Mouse (Mus musculus): ENCODE measurements around the gene Mis12. TPM values are rescaled to one million over a fixed set of nuclear protein-coding genes. Genes with fewer than 3 reads are reported as not detected.

The Mis12 gene
- polyA plus RNA-seq, 1 experiment from 2014 or later, result 17.9 TPM

DNA sequence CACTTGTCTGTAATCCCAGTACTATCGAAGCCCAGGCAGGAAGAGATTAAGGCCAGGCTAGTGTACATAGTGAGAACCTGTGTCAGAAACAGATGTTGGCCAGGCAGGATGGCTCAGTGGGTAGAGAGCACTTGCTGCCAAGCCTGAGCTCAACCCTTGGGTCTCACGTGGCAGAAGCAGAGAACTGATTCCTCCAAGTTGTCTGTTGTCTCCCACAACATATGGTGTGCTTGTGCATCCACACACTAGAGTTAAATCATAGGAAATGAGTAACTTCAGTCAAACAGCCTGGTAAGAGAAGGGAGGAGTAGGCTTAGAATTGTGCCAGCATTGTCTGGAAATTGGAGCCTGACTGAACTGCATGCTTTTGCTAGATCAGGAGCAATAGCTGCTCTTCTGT lies 44.2 kb upstream of the Mis12 start:
- TF ChIP-seq CTCF (IDR thresholded peaks at IDR 0.05; ENCODE audit: low read depth), result no peak
- peaks cover 50% of the 10 kb centered on the region for H3K36me3 ChIP-seq (ENCODE audit: insufficient read depth, low read length)
- H3K4me1 ChIP-seq (replicated peaks; ENCODE audit: insufficient read depth, low read length), result 0 out of 2 replicates have a peak, but pooled peaks cover 6% of the 10 kb centered on the region
- DNase-seq (ENCODE audit: low spot score) (no peak), ATAC-seq (replicated peaks; ENCODE audit: low FRiP score, low read depth) (no peak)
- no peaks in the 10 kb centered on the region for H3K27me3 ChIP-seq (ENCODE audit: insufficient read depth, low read length)
- H3K9me3 ChIP-seq (replicated peaks; ENCODE audit: low read length), result no peaks in the 10 kb centered on the region
- no peak overlapping the region for H3K4me3 ChIP-seq (replicated peaks; ENCODE audit: low read depth, low read length)
- no peak overlapping the region for H3K9ac ChIP-seq (ENCODE audit: low read depth, low read length)
- no peak overlapping the region for H3K4me2 ChIP-seq (ENCODE audit: low read length)
- 87% methylated on average over 2 of the region's 2 CpGs for WGBS
- H3K27ac ChIP-seq, result no peak overlapping the region

- Histone ChIP-seq H3K27me3 (ENCODE audit: insufficient read depth, low read length) (no peaks in the 10 kb centered on the region), H3K27ac (no peak overlapping the region), H3K9ac (ENCODE audit: low read depth, low read length) (no peak overlapping the region), H3K36me3 (ENCODE audit: insufficient read depth, low read length) (peaks cover 50% of the 10 kb centered on the region), H3K9me3 (replicated peaks; ENCODE audit: low read length) (no peaks in the 10 kb centered on the region), H3K4me1 (replicated peaks; ENCODE audit: insufficient read depth, low read length) (0 out of 2 replicates have a peak, but pooled peaks cover 7% of the 10 kb centered on the region), H3K4me3 (replicated peaks; ENCODE audit: low read depth, low read length) (no peak overlapping the region), H3K4me2 (ENCODE audit: low read length) (no peak overlapping the region)
- no peak for ATAC-seq (replicated peaks; ENCODE audit: low FRiP score, low read depth)
- no peak for TF ChIP-seq CTCF (IDR thresholded peaks at IDR 0.05; ENCODE audit: low read depth)
- DNase-seq (ENCODE audit: low spot score), result no peak
- WGBS, result 84% methylated on average over 6 of the region's 6 CpGs
Observed at GRCm38 (mm10) chr11:70977293-70977692, 42.1 kb upstream of the Mis12 start.

DNA sequence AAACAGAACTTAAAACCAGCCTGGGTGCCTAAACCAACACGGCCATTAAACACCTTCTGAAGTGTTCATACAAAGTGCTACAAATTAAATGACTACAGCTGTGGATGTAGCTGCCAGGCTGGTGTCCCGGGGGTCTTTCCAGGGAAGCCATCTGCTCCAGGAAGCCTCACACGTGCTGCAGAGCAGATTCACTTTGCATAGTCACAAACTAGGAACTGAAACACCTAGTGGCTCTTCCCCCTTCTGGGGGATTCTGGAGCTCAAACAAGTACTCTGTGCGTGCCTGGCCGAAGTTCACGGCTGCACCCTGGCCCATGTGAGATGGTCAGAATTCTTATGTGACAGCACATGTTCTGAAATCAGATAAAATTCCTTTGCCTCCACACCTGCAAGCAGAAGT lies 39.2 kb upstream of the Mis12 start:
- no peak for TF ChIP-seq CTCF (IDR thresholded peaks at IDR 0.05; ENCODE audit: low read depth)
- H3K4me1 ChIP-seq (replicated peaks; ENCODE audit: insufficient read depth, low read length), result 0 out of 2 replicates have a peak, but pooled peaks cover 7% of the 10 kb centered on the region
- no peak overlapping the region for H3K27ac ChIP-seq
- peaks cover 36% of the 10 kb centered on the region for H3K36me3 ChIP-seq (ENCODE audit: insufficient read depth, low read length)
- H3K4me3 ChIP-seq (replicated peaks; ENCODE audit: low read depth, low read length), result no peak overlapping the region
- no peaks in the 10 kb centered on the region for H3K27me3 ChIP-seq (ENCODE audit: insufficient read depth, low read length)
- WGBS, result 93% methylated on average over 6 of the region's 6 CpGs
- H3K4me2 ChIP-seq (ENCODE audit: low read length), result no peak overlapping the region
- DNase-seq (ENCODE audit: low spot score) (no peak), ATAC-seq (replicated peaks; ENCODE audit: low FRiP score, low read depth) (no peak)
- H3K9ac ChIP-seq (ENCODE audit: low read depth, low read length), result no peak overlapping the region
- H3K9me3 ChIP-seq (replicated peaks; ENCODE audit: low read length), result no peaks in the 10 kb centered on the region

DNA sequence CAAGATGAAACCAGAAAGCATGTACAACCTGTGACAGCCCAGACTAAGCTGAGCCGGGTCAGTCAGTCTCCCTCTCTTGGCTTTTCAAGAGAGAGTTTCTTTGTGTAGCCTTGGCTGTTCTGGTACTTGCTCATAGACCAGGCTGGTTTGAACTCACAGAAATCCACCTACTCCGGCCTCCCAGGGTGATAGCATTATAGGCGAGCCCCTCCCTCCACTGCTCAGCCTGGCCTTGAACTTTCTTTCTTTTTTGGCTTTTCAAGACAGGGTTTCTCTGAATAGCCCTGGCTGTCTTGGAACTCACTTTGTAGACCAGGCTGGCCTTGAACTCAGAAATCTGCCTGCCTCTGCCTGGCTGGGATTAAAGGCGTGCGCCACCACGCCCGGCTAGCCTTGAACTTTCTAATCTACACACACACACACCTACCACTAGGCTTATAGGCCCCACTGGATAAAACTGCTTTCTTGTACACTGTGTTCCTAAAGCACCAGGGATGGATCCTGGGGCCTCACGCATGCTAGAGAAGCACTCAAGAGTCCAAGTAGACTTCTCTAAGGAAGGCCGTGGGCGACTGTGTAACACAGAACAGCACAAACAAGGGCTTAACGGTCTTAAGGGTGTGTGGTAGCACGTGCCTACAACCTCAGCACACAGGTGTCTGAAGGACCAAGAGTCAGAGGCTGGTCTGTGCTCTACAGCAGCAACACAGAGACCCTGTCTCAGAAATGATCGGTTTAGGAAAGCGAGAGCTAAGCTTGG lies 38.5 kb upstream of the Mis12 start:
- peak overlapping the region; percentile 58 for H3K4me2 ChIP-seq (ENCODE audit: low read length)
- no peak overlapping the region for H3K27ac ChIP-seq
- no peaks in the 10 kb centered on the region for H3K9me3 ChIP-seq (replicated peaks; ENCODE audit: low read length)
- no peak for TF ChIP-seq CTCF (IDR thresholded peaks at IDR 0.05; ENCODE audit: low read depth)
- ATAC-seq (replicated peaks; ENCODE audit: low FRiP score, low read depth) (no peak), DNase-seq (ENCODE audit: low spot score) (no peak)
- WGBS, result 89% methylated on average over 14 of the region's 14 CpGs
- H3K4me3 ChIP-seq (replicated peaks; ENCODE audit: low read depth, low read length), result no peak overlapping the region
- no peaks in the 10 kb centered on the region for H3K27me3 ChIP-seq (ENCODE audit: insufficient read depth, low read length)
- H3K4me1 ChIP-seq (replicated peaks; ENCODE audit: insufficient read depth, low read length), result 0 out of 2 replicates have a peak, but pooled peaks cover 7% of the 10 kb centered on the region
- H3K9ac ChIP-seq (ENCODE audit: low read depth, low read length), result 0 out of 2 replicates have a peak overlapping the region, but pooled peaks have one; percentile 5
- H3K36me3 ChIP-seq (ENCODE audit: insufficient read depth, low read length), result peaks cover 40% of the 10 kb centered on the region

GRCm38 (mm10) chr11:70982030-70982429 lies 37.4 kb upstream of the Mis12 start:
- ATAC-seq (replicated peaks; ENCODE audit: low FRiP score, low read depth), result no peak
- WGBS, result 4% methylated on average over 12 of the region's 12 CpGs
- H3K36me3 ChIP-seq (ENCODE audit: insufficient read depth, low read length), result peaks cover 34% of the 10 kb centered on the region
- H3K27me3 ChIP-seq (ENCODE audit: insufficient read depth, low read length), result no peaks in the 10 kb centered on the region
- H3K9ac ChIP-seq (ENCODE audit: low read depth, low read length), result peak overlapping the region; percentile 86
- H3K4me3 ChIP-seq (replicated peaks; ENCODE audit: low read depth, low read length), result peak overlapping the region; percentile 98
- H3K4me2 ChIP-seq (ENCODE audit: low read length), result peak overlapping the region; percentile 58
- no peaks in the 10 kb centered on the region for H3K9me3 ChIP-seq (replicated peaks; ENCODE audit: low read length)
- peak; percentile 0 for DNase-seq (ENCODE audit: low spot score)
- 0 out of 2 replicates have a peak, but pooled peaks cover 7% of the 10 kb centered on the region for H3K4me1 ChIP-seq (replicated peaks; ENCODE audit: insufficient read depth, low read length)
- TF ChIP-seq CTCF (IDR thresholded peaks at IDR 0.05; ENCODE audit: low read depth), result no peak
- 0 out of 2 replicates have a peak overlapping the region, but pooled peaks have one; percentile 43 for H3K27ac ChIP-seq

- H3K27me3 ChIP-seq (ENCODE audit: insufficient read depth, low read length), result no peaks in the 10 kb centered on the region
- H3K4me2 ChIP-seq (ENCODE audit: low read length), result peak within 1 kb of the TSS; percentile 58
- peak within 1 kb of the TSS; percentile 98 for H3K4me3 ChIP-seq (replicated peaks; ENCODE audit: low read depth, low read length)
- H3K36me3 ChIP-seq (ENCODE audit: insufficient read depth, low read length), result peaks cover 33% of the 10 kb centered on the region
- no peaks in the 10 kb centered on the region for H3K9me3 ChIP-seq (replicated peaks; ENCODE audit: low read length)
- peak within 1 kb of the TSS; percentile 43; the same call in 1 of the 2 replicates for H3K27ac ChIP-seq
- H3K9ac ChIP-seq (ENCODE audit: low read depth, low read length), result peak within 1 kb of the TSS; percentile 86
- 0 out of 2 replicates have a peak, but pooled peaks cover 7% of the 10 kb centered on the region for H3K4me1 ChIP-seq (replicated peaks; ENCODE audit: insufficient read depth, low read length)
- TF ChIP-seq CTCF (IDR thresholded peaks at IDR 0.05; ENCODE audit: low read depth), result peak; percentile 95
- under 1% methylated on average over 60 of the region's 64 CpGs for WGBS
- ATAC-seq (replicated peaks; ENCODE audit: low FRiP score, low read depth), result peak; percentile 94
- DNase-seq (ENCODE audit: low spot score), result peak; percentile 93
Observed at GRCm38 (mm10) chr11:70982557-70983228, 36.7 kb upstream of the Mis12 start, which contains the start of gene C1qbp. Gene C1qbp (minus strand): TSS chr11:70983026.

Data from kidney, postnatal 0 days (tissue).